Mouse (Mus musculus) small intestine, adult 2 months (tissue): ENCODE results near the gene Arg2.

Source experiments
- CTCF ChIP-seq: fragments of 200-500 bp; IDR thresholded peaks from 2 replicates; pipeline ENCODE4 v1.5.1; 2012; ENCODE audit warnings: low read depth, mild to moderate bottlenecking, control low read depth, inconsistent platforms, low read length, moderate library complexity, mixed read lengths; ENCODE audit not compliant: insufficient replicate concordance, insufficient read length; ENCODE audit errors: extremely low read depth
- POLR2A ChIP-seq: fragments of 200-500 bp; IDR thresholded peaks from 2 replicates; pipeline ENCODE4 v1.6.1; 2012; ENCODE audit warnings: low read depth, mild to moderate bottlenecking, control low read depth, inconsistent platforms, low read length, moderate library complexity

GRCm38 (mm10) chr12:79140811-79141210, 10.2 kb downstream of the Arg2 start:
- TF ChIP-seq POLR2A = no peak
- TF ChIP-seq CTCF = no peak
